Mouse (Mus musculus) midbrain, embryonic 11.5 days (tissue): ENCODE results near the gene Mnt. TPM values are rescaled to one million over a fixed set of nuclear protein-coding genes. Genes with fewer than 3 reads are reported as not detected.

ENCODE experiments used
- ATAC-seq: fragments of 200-750 bp; cut with Nextera tagmentation; 2 replicates; pipeline ENCODE4 v1.8.0; 2017; ENCODE audit warnings: moderate TSS enrichment, moderate library complexity; ENCODE audit not compliant: low FRiP score
- DNase-seq: peaks from one replicate; pipeline ENCODE4 v3.0.0; 2015; ENCODE audit warnings: low spot score; ENCODE audit errors: missing footprints
- H3K27ac ChIP-seq: fragments of 300-500 bp; sonication (generic); 2 replicates; pipeline ENCODE4 v1.5.1; 2014; ENCODE audit warnings: low read depth, low read length
- H3K27me3 ChIP-seq: fragments of 300-500 bp; sonication (generic); 2 replicates; pipeline ENCODE4 v1.6.1; 2014; ENCODE audit warnings: mild to moderate bottlenecking, low read length, moderate library complexity, mixed read lengths; ENCODE audit not compliant: control insufficient read depth, insufficient read depth
- H3K36me3 ChIP-seq: fragments of 300-500 bp; sonication (generic); 2 replicates; pipeline ENCODE4 v1.6.1; 2014; ENCODE audit warnings: mild to moderate bottlenecking, low read length, moderate library complexity, mixed read lengths; ENCODE audit not compliant: control insufficient read depth, insufficient read depth
- H3K4me1 ChIP-seq: fragments of 300-500 bp; sonication (generic); 2 replicates; pipeline ENCODE4 v1.6.1; 2014; ENCODE audit warnings: low read length; ENCODE audit not compliant: control insufficient read depth, insufficient read depth
- H3K4me2 ChIP-seq: fragments of 300-500 bp; sonication (generic); 2 replicates; pipeline ENCODE4 v1.6.1; 2014; ENCODE audit warnings: mild to moderate bottlenecking, moderate library complexity
- H3K4me3 ChIP-seq: fragments of 300-500 bp; sonication (generic); 2 replicates; pipeline ENCODE4 v1.5.1; 2014; ENCODE audit warnings: low read depth, low read length
- H3K9ac ChIP-seq: fragments of 300-500 bp; sonication (generic); 2 replicates; pipeline ENCODE4 v1.6.1; 2014; ENCODE audit warnings: low read length
- H3K9me3 ChIP-seq: fragments of 300-500 bp; sonication (generic); 2 replicates; pipeline ENCODE4 v1.6.1; 2016; ENCODE audit warnings: low read length; ENCODE audit not compliant: control insufficient read depth
- WGBS: fragments of 180-500 bp; shearing (Covaris S2); extraction: QIAGEN DNeasy Blood & Tissue Kit; methylation state at CpG from one replicate; pipeline ENCODE4 v1.1.7; 2014; 5-methylcytosine and 5-hydroxymethylcytosine counted together
- polyA plus RNA-seq: library from polyadenylated mRNA; unstranded; fragments of >200 nt; fragmentation: Nextera tagmentation; extraction: Ambion mirVana; gene quantifications from 2 replicates; pipeline ENCODE4 v1.2.1, GENCODE M21; 2014

Mnt gene
- polyA plus RNA-seq, 1 experiment from 2014 or later = 4.5 TPM

GRCm38 (mm10) chr11:74842045-74842444 lies 11.3 kb downstream of the Mnt start:
- WGBS = 85% methylated on average over 13 of the region's 13 CpGs
- Histone ChIP-seq H3K36me3 (peaks cover 6% of the 10 kb centered on the region; the same call in 1 of the 2 replicates), H3K4me2 (no peak overlapping the region), H3K27me3 (no peaks in the 10 kb centered on the region), H3K4me1 (peaks cover 12% of the 10 kb centered on the region), H3K27ac (no peak overlapping the region), H3K9me3 (peaks cover 3% of the 10 kb centered on the region; the same call in 1 of the 2 replicates), H3K4me3 (no peak overlapping the region), H3K9ac (no peak overlapping the region; the same call in 1 of the 2 replicates)
- ATAC-seq (no peak), DNase-seq (no peak)

- H3K4me1 ChIP-seq = peaks cover 4% of the 10 kb centered on the region; the same call in 1 of the 2 replicates
- no peak overlapping the region for H3K27ac ChIP-seq
- peaks cover 3% of the 10 kb centered on the region; the same call in 1 of the 2 replicates for H3K9me3 ChIP-seq
- no peaks in the 10 kb centered on the region for H3K27me3 ChIP-seq
- 91% methylated on average over 21 of the region's 22 CpGs for WGBS
- DNase-seq = no peak
- H3K4me2 ChIP-seq = no peak overlapping the region
- H3K4me3 ChIP-seq = no peak overlapping the region
- ATAC-seq = no peak
- no peak overlapping the region for H3K9ac ChIP-seq
- H3K36me3 ChIP-seq = peaks cover 6% of the 10 kb centered on the region; the same call in 1 of the 2 replicates
Observed at GRCm38 (mm10) chr11:74842656-74843434, 12.1 kb downstream of the Mnt start.

- Histone ChIP-seq H3K4me2 (no peak overlapping the region), H3K4me1 (peaks cover 3% of the 10 kb centered on the region; the same call in 1 of the 2 replicates), H3K9ac (no peak overlapping the region), H3K27me3 (no peaks in the 10 kb centered on the region), H3K9me3 (peaks cover 3% of the 10 kb centered on the region; the same call in 1 of the 2 replicates), H3K4me3 (no peak overlapping the region), H3K36me3 (peaks cover 6% of the 10 kb centered on the region; the same call in 1 of the 2 replicates), H3K27ac (no peak overlapping the region)
- 94% methylated on average over 2 of the region's 2 CpGs for WGBS
- no peak for ATAC-seq
- no peak for DNase-seq
Observed at GRCm38 (mm10) chr11:74843435-74843714, 12.7 kb downstream of the Mnt start.

GRCm38 (mm10) chr11:74843761-74844160 lies 13.0 kb downstream of the Mnt start:
- peaks cover 2% of the 10 kb centered on the region; the same call in 1 of the 2 replicates for H3K4me1 ChIP-seq
- H3K36me3 ChIP-seq = peaks cover 6% of the 10 kb centered on the region; the same call in 1 of the 2 replicates
- H3K4me2 ChIP-seq = no peak overlapping the region
- no peak for ATAC-seq
- no peak for DNase-seq
- peaks cover 3% of the 10 kb centered on the region; the same call in 1 of the 2 replicates for H3K9me3 ChIP-seq
- 71% methylated on average over 5 of the region's 5 CpGs for WGBS
- no peak overlapping the region for H3K9ac ChIP-seq
- H3K4me3 ChIP-seq = no peak overlapping the region
- no peak overlapping the region for H3K27ac ChIP-seq
- H3K27me3 ChIP-seq = no peaks in the 10 kb centered on the region

- peaks cover 6% of the 10 kb centered on the region; the same call in 1 of the 2 replicates for H3K36me3 ChIP-seq
- H3K4me2 ChIP-seq = no peak overlapping the region
- H3K9me3 ChIP-seq = peaks cover 3% of the 10 kb centered on the region; the same call in 1 of the 2 replicates
- no peaks in the 10 kb centered on the region for H3K27me3 ChIP-seq
- H3K4me3 ChIP-seq = no peak overlapping the region
- H3K27ac ChIP-seq = no peak overlapping the region
- H3K4me1 ChIP-seq = no peaks in the 10 kb centered on the region
- DNase-seq = no peak
- no peak overlapping the region for H3K9ac ChIP-seq
- WGBS = 70% methylated on average over 3 of the region's 3 CpGs
- no peak for ATAC-seq
Observed at GRCm38 (mm10) chr11:74845784-74846183, 15.1 kb downstream of the Mnt start.

- no peaks in the 10 kb centered on the region for H3K27me3 ChIP-seq
- peaks cover 3% of the 10 kb centered on the region; the same call in 1 of the 2 replicates for H3K9me3 ChIP-seq
- H3K4me3 ChIP-seq = no peak overlapping the region
- H3K4me1 ChIP-seq = no peaks in the 10 kb centered on the region
- H3K9ac ChIP-seq = no peak overlapping the region
- peaks cover 2% of the 10 kb centered on the region; the same call in 1 of the 2 replicates for H3K36me3 ChIP-seq
- WGBS = 4% methylated on average over 13 of the region's 13 CpGs
- no peak overlapping the region for H3K27ac ChIP-seq
- no peak overlapping the region for H3K4me2 ChIP-seq
- DNase-seq = peak; percentile 95
- ATAC-seq = peak; percentile 54
Observed at GRCm38 (mm10) chr11:74847919-74848521, 17.3 kb downstream of the Mnt start.

GRCm38 (mm10) chr11:74850998-74851661 lies 20.4 kb downstream of the Mnt start:
- Histone ChIP-seq H3K9ac (no peak overlapping the region), H3K27ac (no peak overlapping the region), H3K4me3 (no peak overlapping the region), H3K4me2 (no peak overlapping the region), H3K4me1 (no peaks in the 10 kb centered on the region), H3K36me3 (no peaks in the 10 kb centered on the region), H3K9me3 (no peaks in the 10 kb centered on the region), H3K27me3 (no peaks in the 10 kb centered on the region)
- DNase-seq (no peak), ATAC-seq (no peak)
- 85% methylated on average over 14 of the region's 14 CpGs for WGBS

- no peak overlapping the region for H3K4me3 ChIP-seq
- H3K9ac ChIP-seq = no peak overlapping the region
- DNase-seq = no peak
- 81% methylated on average over 9 of the region's 9 CpGs for WGBS
- H3K9me3 ChIP-seq = no peaks in the 10 kb centered on the region
- no peaks in the 10 kb centered on the region for H3K27me3 ChIP-seq
- H3K4me2 ChIP-seq = no peak overlapping the region
- no peaks in the 10 kb centered on the region for H3K4me1 ChIP-seq
- ATAC-seq = no peak
- no peaks in the 10 kb centered on the region for H3K36me3 ChIP-seq
- no peak overlapping the region for H3K27ac ChIP-seq
Observed at GRCm38 (mm10) chr11:74857756-74858155, 27.0 kb downstream of the Mnt start.

- Histone ChIP-seq H3K36me3 (no peaks in the 10 kb centered on the region), H3K9me3 (no peaks in the 10 kb centered on the region), H3K4me3 (no peak overlapping the region), H3K9ac (no peak overlapping the region), H3K4me1 (no peaks in the 10 kb centered on the region), H3K4me2 (no peak overlapping the region), H3K27ac (no peak overlapping the region), H3K27me3 (no peaks in the 10 kb centered on the region)
- 81% methylated on average over 5 of the region's 5 CpGs for WGBS
- ATAC-seq = no peak
- no peak for DNase-seq
Observed at GRCm38 (mm10) chr11:74862129-74862528, 31.4 kb downstream of the Mnt start.
